Mouse (Mus musculus) 416B (cell line): ENCODE measurements around the gene Scgb1b24.

Experiments
- DNase-seq: peaks from one replicate; pipeline ENCODE4 v3.0.0; 2011; ENCODE audit warnings: low read depth

Gene Scgb1b24

DNA sequence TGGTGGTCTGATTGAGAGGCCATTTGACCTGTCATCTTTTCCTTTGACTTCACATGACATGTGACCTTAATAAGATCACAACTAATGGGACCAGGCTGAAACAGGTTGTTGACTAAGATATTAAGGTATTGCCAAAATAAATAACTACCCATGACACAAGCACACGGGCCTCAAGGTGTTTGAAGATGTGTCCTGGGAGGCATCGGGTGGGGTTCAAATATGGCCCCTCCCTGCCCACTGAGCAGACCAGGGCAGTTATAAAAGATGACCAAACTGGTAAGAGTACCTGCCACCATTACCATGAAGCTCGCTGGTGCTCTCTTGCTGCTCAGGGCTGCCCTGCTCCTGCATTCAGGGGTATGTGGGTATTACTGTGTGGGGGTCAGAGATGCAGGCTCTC lies at the start of gene Scgb1b24:
Scgb1b24 (plus strand) TSS at position 301 of the 400 bp plus-strand sequence.
- DNase-seq = no peak

DNA sequence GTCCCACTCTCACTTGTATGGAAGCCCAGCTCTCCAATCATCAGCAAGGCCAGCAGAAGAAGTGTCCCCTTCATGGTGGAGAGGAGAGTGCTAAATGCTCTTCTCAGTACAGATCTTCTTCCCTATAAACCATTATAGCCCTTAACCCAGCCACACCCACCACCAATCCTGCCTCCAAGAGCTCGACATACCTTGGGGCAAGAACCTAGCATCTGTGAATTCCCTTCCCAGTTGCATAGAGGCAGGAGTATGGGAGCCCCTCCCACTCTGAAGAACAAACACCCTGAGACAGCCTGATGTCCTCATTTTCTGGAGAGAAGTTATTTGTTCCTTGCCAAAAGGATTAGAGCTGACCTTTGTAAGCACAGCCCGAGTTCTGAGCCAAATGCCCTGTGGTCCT lies 4.4 kb upstream of the Scgb1b24 start, which contains the start of gene Scgb2b24:
Scgb2b24 (minus strand) TSS at position 101 of the 400 bp plus-strand sequence.
- no peak for DNase-seq
